Mouse (Mus musculus) adrenal gland (tissue): ENCODE data around the gene Tsga10ip.
"Not testable (repeated sequence)": the region's sequence is repeated elsewhere in the genome, so short reads cannot be mapped to it uniquely, and the experiment has no call there.

Experiments
- intact Hi-C: fragments of 180-260 bp; cut with DNase I; formaldehyde crosslinking; loops from one replicate; pipeline ENCODE4 v1.15.1; 2025

The Tsga10ip gene

GRCm38 (mm10) chr19:5424092-5424781 lies 21.9 kb upstream of the Tsga10ip start:
- intact Hi-C loops, result no loop called here

- intact Hi-C loops, result no loop called here
Measured at GRCm38 (mm10) chr19:5423561-5423960, 21.2 kb upstream of the Tsga10ip start.

GRCm38 (mm10) chr19:5422895-5423443 lies 20.6 kb upstream of the Tsga10ip start:
- intact Hi-C loops, result no loop called here

DNA sequence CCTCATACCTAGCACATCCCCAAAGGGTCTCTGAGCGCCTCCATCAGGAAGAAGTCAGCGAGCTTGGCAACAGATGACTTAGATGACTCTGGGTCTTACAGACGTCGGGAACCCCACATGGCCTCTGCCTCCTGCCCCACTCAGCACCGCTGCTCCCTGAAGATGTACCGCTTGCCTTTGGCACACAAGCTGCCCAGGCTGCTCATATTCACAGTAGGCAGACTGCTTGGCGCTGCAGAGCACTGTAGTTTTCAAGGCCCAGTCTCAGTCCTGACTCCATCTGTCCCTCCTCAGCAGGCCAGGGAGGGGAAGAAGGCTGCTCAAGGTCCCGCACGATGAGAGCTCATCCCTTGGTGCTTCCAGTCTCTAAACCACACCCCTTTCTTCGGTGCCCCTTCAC lies 19.9 kb upstream of the Tsga10ip start:
- intact Hi-C loops, result no loop called here

DNA sequence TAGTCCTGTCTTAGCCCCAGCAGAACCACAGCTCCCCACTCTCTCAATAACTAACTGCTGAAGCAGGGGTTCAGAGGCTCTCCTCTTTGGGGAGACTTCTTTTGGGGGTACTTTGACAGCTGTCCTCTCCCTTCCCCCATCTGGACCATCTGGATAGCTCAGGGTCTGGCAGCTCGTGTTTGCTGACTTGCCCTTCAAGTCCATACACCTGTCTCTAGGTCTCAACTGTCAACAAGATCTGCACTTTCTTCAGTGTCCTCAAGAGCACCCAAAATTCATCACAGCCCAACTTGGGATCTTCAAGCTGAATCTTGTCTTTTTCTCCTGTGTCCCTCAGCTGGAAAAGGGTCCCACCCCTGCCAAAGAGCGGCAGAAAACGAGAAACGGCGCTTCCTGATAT lies 19.5 kb upstream of the Tsga10ip start:
- intact Hi-C loops, result no loop called here

DNA sequence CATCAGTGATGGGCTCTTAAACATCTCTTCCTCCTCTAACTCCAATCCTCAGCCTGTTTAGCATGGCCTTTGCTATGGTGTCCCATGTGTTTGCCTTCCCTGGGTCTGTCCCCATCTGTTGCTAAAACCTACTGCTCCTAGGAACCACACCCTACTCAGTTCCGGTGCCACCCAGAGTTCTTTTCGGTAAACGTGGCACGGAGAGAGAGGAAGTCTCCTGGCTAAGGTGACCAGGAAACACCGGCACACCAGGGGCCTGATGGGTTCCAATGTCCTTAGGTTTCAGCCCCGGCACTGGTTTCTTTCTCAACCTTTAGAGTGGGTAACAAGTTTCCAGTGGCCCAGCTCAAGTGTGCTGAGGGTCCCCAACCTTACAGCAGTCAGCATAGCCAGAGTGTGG lies 18.3 kb upstream of the Tsga10ip start:
- intact Hi-C loops, result no loop called here

DNA sequence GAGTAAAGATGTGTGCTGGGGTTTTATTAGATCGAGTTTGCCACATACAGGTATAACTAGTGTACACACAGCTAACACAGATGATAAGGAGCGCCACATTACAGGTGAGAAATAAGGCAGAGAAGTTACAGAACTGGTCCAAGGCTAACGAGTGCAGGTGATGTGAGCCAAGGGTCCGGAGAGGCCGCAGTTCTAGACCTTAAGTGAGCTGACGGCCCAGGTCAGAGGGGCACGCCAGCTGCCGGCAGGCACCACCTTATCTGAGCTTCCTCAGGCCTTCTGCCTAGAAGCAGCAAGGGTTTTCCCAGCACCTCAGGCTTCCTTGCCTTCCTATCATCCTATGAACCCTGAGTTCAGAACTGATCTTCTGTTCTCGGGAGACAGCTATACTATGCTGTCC lies 17.3 kb upstream of the Tsga10ip start:
- intact Hi-C loops, result no loop called here

GRCm38 (mm10) chr19:5418750-5419466 lies 16.6 kb upstream of the Tsga10ip start:
- intact Hi-C loops, result no loop called here

GRCm38 (mm10) chr19:5414534-5414957 lies 12.2 kb upstream of the Tsga10ip start:
- intact Hi-C loops, result no loop called here

DNA sequence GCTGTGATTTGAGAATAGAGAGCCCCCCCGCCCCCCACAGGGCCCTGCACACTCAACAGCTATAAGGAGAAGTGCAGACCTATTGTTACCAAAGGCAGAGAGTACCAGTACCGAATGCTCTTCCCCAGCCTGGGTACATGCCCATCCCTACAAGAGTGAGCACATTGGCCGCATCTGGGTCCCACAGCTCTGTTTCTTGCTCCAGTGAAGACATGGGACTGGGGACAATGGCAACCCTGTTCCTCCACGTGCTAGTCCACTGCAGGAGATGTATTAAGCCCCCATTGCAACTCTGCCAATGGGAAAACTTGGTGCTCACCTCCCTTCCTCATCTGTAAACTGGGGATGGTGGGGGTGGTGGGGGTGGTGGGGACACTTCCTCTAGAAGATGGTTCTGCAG lies 11.5 kb upstream of the Tsga10ip start:
- intact Hi-C loops, result no loop called here

DNA sequence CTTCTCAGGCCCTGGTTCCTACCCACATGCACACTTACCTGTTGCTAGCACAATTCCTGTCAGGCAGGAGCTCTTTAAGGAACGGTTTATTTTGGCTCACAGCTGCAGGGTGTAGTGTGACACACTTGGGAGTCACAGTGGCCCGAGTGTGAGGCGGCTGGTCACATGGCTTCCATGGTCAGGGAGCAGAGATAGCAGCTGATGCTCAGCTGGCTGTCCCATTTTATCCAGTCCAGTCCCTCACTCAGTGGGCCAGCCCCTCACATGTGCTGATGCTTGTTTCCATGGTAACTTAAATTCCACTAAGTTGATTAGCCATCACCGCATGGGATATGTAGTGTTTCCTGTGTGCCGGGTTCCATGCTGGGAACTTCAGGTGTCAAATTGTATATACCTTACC lies 9.6 kb upstream of the Tsga10ip start:
- intact Hi-C loops, result no loop called here

DNA sequence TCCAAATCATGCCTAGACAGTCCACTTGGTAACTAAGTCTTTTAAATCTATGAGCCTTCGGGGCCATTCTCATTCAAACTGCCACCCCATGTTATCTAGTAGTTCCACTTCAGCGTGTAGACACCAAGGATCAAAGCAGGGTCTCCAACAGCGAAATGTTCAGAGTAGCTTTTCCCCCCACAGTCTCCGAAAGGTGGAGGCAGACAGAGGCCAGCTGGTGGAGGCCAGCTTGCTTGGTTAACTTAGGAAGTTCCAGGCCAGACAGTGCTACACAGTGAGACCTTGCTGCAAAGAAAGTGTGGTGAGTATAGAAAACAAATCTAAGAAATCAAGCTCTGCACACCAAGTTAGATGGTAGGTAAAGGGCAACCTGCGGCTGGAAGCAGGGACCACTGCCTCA lies 8.3 kb upstream of the Tsga10ip start:
- intact Hi-C loops, result no loop called here

DNA sequence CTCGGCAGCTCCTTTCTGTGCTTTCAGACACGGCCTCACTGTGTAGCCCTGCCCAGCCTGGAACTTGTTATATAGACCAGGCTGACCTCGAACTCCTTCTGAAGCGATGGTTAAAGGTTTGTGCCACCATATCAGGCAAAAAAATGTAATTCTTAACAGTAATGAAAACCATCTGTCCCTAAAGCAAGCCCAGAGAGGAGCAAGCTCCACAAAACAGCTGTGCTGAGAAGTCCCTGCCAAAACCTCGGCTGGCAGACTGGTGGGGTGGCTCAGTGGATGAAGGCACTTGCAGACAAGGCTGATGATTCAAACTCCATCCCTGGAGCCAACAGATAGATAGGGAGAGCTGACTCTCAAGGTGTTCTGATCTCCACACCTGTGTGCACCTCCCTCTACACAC lies 6.7 kb upstream of the Tsga10ip start:
- intact Hi-C loops, result no loop called here

- intact Hi-C loops, result no loop called here
Measured at GRCm38 (mm10) chr19:5408057-5409001, 6.0 kb upstream of the Tsga10ip start.

DNA sequence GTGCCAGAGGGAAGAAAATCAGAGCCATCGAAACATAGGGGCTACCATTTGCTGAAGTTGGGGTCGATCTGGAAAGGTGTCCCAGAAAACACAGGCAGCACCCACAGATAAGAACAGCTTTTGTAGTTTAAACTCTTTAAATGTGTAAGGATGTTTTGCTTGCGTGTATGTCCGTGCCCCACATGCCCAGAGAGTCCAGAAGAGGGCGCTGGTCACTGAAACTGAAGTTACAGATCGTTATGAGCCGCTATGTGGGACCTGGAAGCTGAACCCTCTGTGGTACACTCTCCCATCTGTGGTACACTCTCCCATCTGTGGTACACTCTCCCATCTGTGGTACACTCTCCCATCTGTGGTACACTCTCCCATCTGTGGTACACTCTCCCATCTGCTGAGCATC lies 4.8 kb upstream of the Tsga10ip start:
- intact Hi-C loops, result no loop called here

DNA sequence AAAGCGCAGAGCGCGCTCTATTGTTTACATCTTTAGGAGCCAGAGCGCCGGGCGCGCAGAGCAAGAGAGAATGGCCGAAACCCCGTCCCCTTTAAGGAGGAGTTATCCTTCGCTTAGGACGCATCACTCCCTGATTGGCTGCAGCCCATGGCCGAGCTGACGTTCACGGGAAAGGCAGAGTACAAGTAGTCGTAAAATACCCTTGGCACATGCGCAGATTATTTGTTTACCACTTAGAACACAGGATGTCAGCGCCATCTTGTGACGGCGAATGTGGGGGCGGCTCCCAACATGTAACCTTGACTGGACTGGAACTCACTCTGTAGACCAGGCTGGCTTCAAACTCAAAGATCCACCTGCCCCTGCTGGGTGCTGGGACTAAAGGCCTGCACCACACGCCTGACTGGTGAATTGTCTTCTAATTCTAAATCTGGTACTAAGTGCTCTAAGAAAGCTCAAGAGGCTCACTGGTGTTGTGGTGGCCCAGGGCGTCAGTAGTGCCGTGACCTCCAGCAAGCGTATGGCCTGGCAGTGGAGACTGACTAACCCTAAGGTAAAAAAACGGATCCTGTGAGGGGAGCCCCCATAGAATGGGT lies 4.3 kb upstream of the Tsga10ip start:
- intact Hi-C loops, result not testable (repeated sequence)

DNA sequence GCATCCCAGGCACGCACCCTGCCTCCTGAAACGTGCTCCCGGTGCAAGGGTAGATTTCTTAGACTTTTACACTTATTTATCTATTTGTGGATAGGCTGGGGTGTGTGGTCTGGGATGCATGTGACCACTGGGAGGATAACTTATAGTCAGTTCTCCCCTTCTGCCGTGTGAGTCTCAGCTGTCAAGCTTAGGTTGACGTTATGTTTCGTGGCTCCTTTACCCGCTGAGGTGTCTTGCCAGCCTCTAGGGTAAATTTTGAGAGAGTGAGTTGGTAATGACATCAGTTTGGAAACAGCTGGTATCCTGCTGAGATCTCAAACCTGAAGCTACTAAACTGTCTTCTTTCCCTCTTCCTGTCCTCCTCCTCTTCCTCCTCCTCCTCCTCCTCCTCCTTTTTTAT lies 3.6 kb upstream of the Tsga10ip start:
- intact Hi-C loops, result no loop called here

DNA sequence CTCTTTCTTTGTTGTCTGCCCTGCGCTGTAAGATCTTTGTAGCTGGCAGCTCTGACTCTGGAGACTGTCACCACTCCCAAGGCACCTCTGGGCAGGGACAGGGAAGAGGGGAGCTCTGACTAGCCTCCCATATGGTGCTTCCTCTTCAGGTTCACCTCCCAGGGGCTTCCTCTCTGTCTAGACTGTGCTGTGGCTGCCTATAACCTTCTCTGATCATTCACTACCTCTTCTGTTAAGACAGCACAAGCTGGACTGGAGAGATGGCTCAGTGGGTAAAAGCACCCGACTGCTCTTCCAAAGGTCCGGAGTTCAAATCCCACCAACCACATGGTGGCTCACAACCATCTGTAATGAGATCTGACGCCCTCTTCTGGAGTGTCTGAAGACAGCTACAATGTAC lies 1.3 kb downstream of the Tsga10ip start:
- intact Hi-C loops, result not testable (repeated sequence)

GRCm38 (mm10) chr19:5395371-5395770 lies 7.0 kb downstream of the Tsga10ip start:
- intact Hi-C loops, result no loop called here

GRCm38 (mm10) chr19:5394168-5394567 lies 8.2 kb downstream of the Tsga10ip start:
- intact Hi-C loops, result no loop called here

DNA sequence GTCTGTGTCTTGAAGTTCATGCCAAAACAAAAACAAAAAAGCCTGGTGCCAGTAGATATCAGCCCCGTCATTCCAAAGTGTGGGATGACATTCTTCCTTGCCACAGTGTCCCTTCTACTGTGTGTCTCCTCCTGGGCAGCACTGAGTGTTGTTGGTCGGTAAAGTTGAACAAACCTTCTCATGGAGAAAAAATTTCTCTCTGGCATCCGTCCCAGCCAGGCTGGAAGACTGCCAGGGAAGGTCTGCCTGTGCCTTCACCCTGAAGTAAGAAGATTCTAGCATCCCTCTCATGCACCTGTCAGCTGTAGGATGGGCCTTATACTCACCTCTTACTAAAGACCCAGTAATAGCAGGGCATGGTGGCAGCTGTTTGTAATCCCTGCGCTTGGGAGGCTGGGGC lies 9.4 kb downstream of the Tsga10ip start:
- intact Hi-C loops, result no loop called here
